Mouse (Mus musculus) lung, postnatal 0 days (tissue): Measurements from ENCODE around the gene Nps. TPM values are rescaled to one million over a fixed set of nuclear protein-coding genes. Genes with fewer than 3 reads are reported as not detected.

Experiments used
- ATAC-seq: fragments of 200-750 bp; cut with Nextera tagmentation; 2 replicates; pipeline ENCODE4 v1.8.0; 2017; ENCODE audit warnings: moderate library complexity
- DNase-seq: peaks from one replicate; pipeline ENCODE4 v3.0.0-alpha.2; 2016; ENCODE audit warnings: low spot score
- H3K27ac ChIP-seq: fragments of 300-500 bp; sonication (generic); 2 replicates; pipeline ENCODE4 v1.5.1; 2014; ENCODE audit warnings: antibody characterized with exemption, mild to moderate bottlenecking, low read length, mixed read lengths
- H3K27me3 ChIP-seq: fragments of 300-500 bp; sonication (generic); replicated peaks from 2 replicates; pipeline ENCODE4 v1.6.1; 2014; ENCODE audit warnings: low read length, mixed read lengths; ENCODE audit not compliant: insufficient read depth
- H3K36me3 ChIP-seq: fragments of 300-500 bp; sonication (generic); 2 replicates; pipeline ENCODE4 v1.6.1; 2014; ENCODE audit warnings: low read length, mixed read lengths; ENCODE audit not compliant: insufficient read depth
- H3K4me1 ChIP-seq: fragments of 300-500 bp; sonication (generic); 2 replicates; pipeline ENCODE4 v1.6.1; 2014; ENCODE audit warnings: antibody characterized with exemption, low read depth, low read length, mixed read lengths; ENCODE audit not compliant: insufficient read depth
- H3K4me2 ChIP-seq: fragments of 300-500 bp; sonication (generic); replicated peaks from 2 replicates; pipeline ENCODE4 v1.6.1; 2014; ENCODE audit warnings: low read depth, mild to moderate bottlenecking, low read length, moderate library complexity, mixed read lengths
- H3K4me3 ChIP-seq: fragments of 300-500 bp; sonication (generic); 2 replicates; pipeline ENCODE4 v1.5.1; 2014; ENCODE audit warnings: low read depth, low read length
- H3K9ac ChIP-seq: fragments of 300-500 bp; sonication (generic); replicated peaks from 2 replicates; pipeline ENCODE4 v1.6.1; 2014; ENCODE audit warnings: low read depth, mild to moderate bottlenecking
- H3K9me3 ChIP-seq: fragments of 300-500 bp; sonication (generic); 2 replicates; pipeline ENCODE4 v1.6.1; 2016; ENCODE audit warnings: low read length, mixed read lengths
- CTCF ChIP-seq: IDR thresholded peaks from 2 replicates; pipeline ENCODE4 v1.5.1; 2016; ENCODE audit warnings: antibody characterized with exemption, mild to moderate bottlenecking
- EP300 ChIP-seq: IDR thresholded peaks from 2 replicates; pipeline ENCODE4 v1.6.1; 2016; ENCODE audit warnings: antibody characterized with exemption, mild to moderate bottlenecking, control low read depth
- WGBS: fragments of 180-500 bp; shearing (Covaris S2); extraction: QIAGEN DNeasy Blood & Tissue Kit; methylation state at CpG from one replicate; pipeline ENCODE4 v1.1.7; 2014; 5-methylcytosine and 5-hydroxymethylcytosine counted together
- polyA plus RNA-seq: library from polyadenylated mRNA; unstranded; fragments of >200 nt; fragmentation: Nextera tagmentation; extraction: Ambion mirVana; gene quantifications from 2 replicates; pipeline ENCODE4 v1.2.1, GENCODE M21; 2015

The Nps gene
- polyA plus RNA-seq, 1 experiment from 2014 or later = not detected

- Histone ChIP-seq H3K36me3 (no peaks in the 10 kb centered on the region), H3K9ac (no peak overlapping the region), H3K4me3 (no peak overlapping the region), H3K4me1 (no peaks in the 10 kb centered on the region), H3K4me2 (no peak overlapping the region), H3K9me3 (no peaks in the 10 kb centered on the region), H3K27me3 (no peaks in the 10 kb centered on the region), H3K27ac (no peak overlapping the region)
- TF ChIP-seq EP300 = no peak
- TF ChIP-seq CTCF = no peak
- 67% methylated on average over 2 of the region's 2 CpGs for WGBS
- DNase-seq (no peak), ATAC-seq (no peak)
Measured at GRCm38 (mm10) chr7:135253249-135253648, 5.3 kb upstream of the Nps start.

- 62% methylated on average over 2 of the region's 2 CpGs for WGBS
- no peak for ATAC-seq
- TF ChIP-seq EP300 (no peak), CTCF (no peak)
Measured at GRCm38 (mm10) chr7:135254423-135254822, 4.1 kb upstream of the Nps start.

GRCm38 (mm10) chr7:135271011-135271410 lies 12.5 kb downstream of the Nps start:
- DNase-seq = no peak
- H3K4me3 ChIP-seq = no peak overlapping the region
- no peaks in the 10 kb centered on the region for H3K36me3 ChIP-seq
- 81% methylated on average over 5 of the region's 5 CpGs for WGBS
- no peak for ATAC-seq
- no peak overlapping the region for H3K27ac ChIP-seq
- no peaks in the 10 kb centered on the region for H3K27me3 ChIP-seq
- no peaks in the 10 kb centered on the region for H3K4me1 ChIP-seq
- H3K4me2 ChIP-seq = no peak overlapping the region
- H3K9ac ChIP-seq = no peak overlapping the region
- TF ChIP-seq CTCF (no peak), EP300 (no peak)
- no peaks in the 10 kb centered on the region for H3K9me3 ChIP-seq

More at GRCm38 (mm10) chr7:135254423-135254822, 4.1 kb upstream of the Nps start:
- Histone ChIP-seq H3K9ac (no peak overlapping the region), H3K4me1 (no peaks in the 10 kb centered on the region), H3K4me3 (no peak overlapping the region), H3K27ac (no peak overlapping the region), H3K36me3 (no peaks in the 10 kb centered on the region), H3K4me2 (no peak overlapping the region), H3K9me3 (no peaks in the 10 kb centered on the region), H3K27me3 (no peaks in the 10 kb centered on the region)
- DNase-seq = no peak

GRCm38 (mm10) chr7:135283212-135283611 lies 24.7 kb downstream of the Nps start:
- Histone ChIP-seq H3K4me3 (no peak overlapping the region), H3K27me3 (no peaks in the 10 kb centered on the region), H3K36me3 (no peaks in the 10 kb centered on the region), H3K4me1 (no peaks in the 10 kb centered on the region), H3K9ac (no peak overlapping the region), H3K9me3 (no peaks in the 10 kb centered on the region), H3K4me2 (no peak overlapping the region), H3K27ac (no peak overlapping the region)
- ATAC-seq = no peak
- 78% methylated on average over 3 of the region's 3 CpGs for WGBS
- no peak for DNase-seq
- no peak for TF ChIP-seq CTCF

GRCm38 (mm10) chr7:135289976-135290375 lies 31.5 kb downstream of the Nps start:
- H3K4me1 ChIP-seq = no peaks in the 10 kb centered on the region
- H3K27me3 ChIP-seq = no peaks in the 10 kb centered on the region
- TF ChIP-seq EP300 (no peak), CTCF (no peak)
- H3K4me2 ChIP-seq = no peak overlapping the region
- DNase-seq = no peak
- no peak for ATAC-seq
- no peak overlapping the region for H3K9ac ChIP-seq
- no peaks in the 10 kb centered on the region for H3K36me3 ChIP-seq
- no peak overlapping the region for H3K4me3 ChIP-seq
- 83% methylated on average over 3 of the region's 3 CpGs for WGBS
- no peaks in the 10 kb centered on the region for H3K9me3 ChIP-seq
- no peak overlapping the region for H3K27ac ChIP-seq

GRCm38 (mm10) chr7:135291646-135292236 lies 33.2 kb downstream of the Nps start:
- Histone ChIP-seq H3K27ac (no peak overlapping the region), H3K4me1 (no peaks in the 10 kb centered on the region), H3K4me3 (no peak overlapping the region), H3K9ac (no peak overlapping the region), H3K36me3 (no peaks in the 10 kb centered on the region), H3K27me3 (no peaks in the 10 kb centered on the region), H3K4me2 (no peak overlapping the region), H3K9me3 (no peaks in the 10 kb centered on the region)
- 74% methylated on average over 15 of the region's 15 CpGs for WGBS
- ATAC-seq (no peak), DNase-seq (no peak)
- TF ChIP-seq CTCF (no peak), EP300 (no peak)

GRCm38 (mm10) chr7:135294498-135294897 lies 36.0 kb downstream of the Nps start:
- WGBS = 76% methylated on average over 3 of the region's 3 CpGs
- Histone ChIP-seq H3K4me1 (no peaks in the 10 kb centered on the region), H3K4me3 (no peak overlapping the region), H3K9ac (no peak overlapping the region), H3K27me3 (no peaks in the 10 kb centered on the region), H3K36me3 (no peaks in the 10 kb centered on the region), H3K27ac (no peak overlapping the region), H3K4me2 (no peak overlapping the region), H3K9me3 (no peaks in the 10 kb centered on the region)
- ATAC-seq (no peak), DNase-seq (no peak)
- no peak for TF ChIP-seq CTCF
- no peak for TF ChIP-seq EP300
